16 mouse cellular contexts compared by ENCODE assay signal in genomic region chr9:114716677-114717331, GRCm38 (mm10). TPM values are rescaled to one million over a fixed set of nuclear protein-coding genes. Genes with fewer than 3 reads are reported as not detected.
A peak's percentile ranks its signal among the peaks of the same experiment; 100 is the strongest.
DNase-seq lines count a peak whose midpoint lies in the region; ATAC-seq and TF ChIP-seq lines count a peak whose summit lies in the region.
"Had no signal": no experiment of that assay in that cellular context is flagged by ENCODE, and none has a peak within 500 bp of the region (broad histone marks: within the 10 kb centered on the region; RNA-seq: fewer than 3 reads in every experiment).

No protein-coding gene starts in this region.

- H3K4me2 ChIP-seq in intestine, postnatal 0 days (replicated peaks; ENCODE audit: low read depth) = no peak overlapping the region
- no peak overlapping the region for H3K4me2 ChIP-seq in stomach, postnatal 0 days (replicated peaks; ENCODE audit: low read depth)
- H3K4me2 ChIP-seq: heart, embryonic 13.5 days; hindbrain, embryonic 12.5 days; midbrain, embryonic 15.5 days; neural tube, embryonic 12.5 days had no signal

- no peak for TF ChIP-seq CTCF in intestine, postnatal 0 days (IDR thresholded peaks at IDR 0.05; ENCODE audit: low read depth)
- TF ChIP-seq CTCF in stomach, postnatal 0 days (IDR thresholded peaks at IDR 0.05; ENCODE audit: low read depth) = no peak

- H3K4me3 ChIP-seq in intestine, postnatal 0 days (ENCODE audit: low read depth, low read length) = no peak overlapping the region
- no peak overlapping the region for H3K4me3 ChIP-seq in stomach, postnatal 0 days (ENCODE audit: low read depth, low read length)
- H3K4me3 ChIP-seq: heart, embryonic 13.5 days; hindbrain, embryonic 12.5 days; midbrain, embryonic 15.5 days; neural tube, embryonic 12.5 days had no signal

- no peaks in the 10 kb centered on the region for H3K27me3 ChIP-seq in intestine, postnatal 0 days (replicated peaks; ENCODE audit: control insufficient read depth, insufficient read depth, low read length)
- no peaks in the 10 kb centered on the region for H3K27me3 ChIP-seq in stomach, postnatal 0 days (ENCODE audit: control insufficient read depth, insufficient read depth, low read length)
- H3K27me3 ChIP-seq: heart, embryonic 13.5 days; hindbrain, embryonic 12.5 days; midbrain, embryonic 15.5 days; neural tube, embryonic 12.5 days had no signal

- 66% methylated on average over 18 of the region's 18 CpGs for WGBS in intestine, postnatal 0 days
- 69% methylated on average over 18 of the region's 18 CpGs for WGBS in stomach, postnatal 0 days

- intact Hi-C loops in gastrocnemius, postnatal 14 days (cut with DNase I; ENCODE audit: low total_unique reads) = loop anchor here (2.0 kb wide), 1 partner anchor 34 kb away; no protein-coding TSS in a partner anchor

- H3K4me1 ChIP-seq in intestine, postnatal 0 days (replicated peaks; ENCODE audit: control insufficient read depth, insufficient read depth, low read length) = no peaks in the 10 kb centered on the region
- H3K4me1 ChIP-seq in stomach, postnatal 0 days (replicated peaks; ENCODE audit: control insufficient read depth, insufficient read depth) = no peaks in the 10 kb centered on the region
- H3K4me1 ChIP-seq: heart, embryonic 13.5 days; hindbrain, embryonic 12.5 days; midbrain, embryonic 15.5 days; neural tube, embryonic 12.5 days had no signal

- peaks cover 82% of the 10 kb centered on the region for H3K36me3 ChIP-seq in intestine, postnatal 0 days (ENCODE audit: control insufficient read depth, insufficient read depth)
- H3K36me3 ChIP-seq in stomach, postnatal 0 days (ENCODE audit: control insufficient read depth, insufficient read depth, low read length) = peaks cover 24% of the 10 kb centered on the region; the same call in 1 of the 2 replicates

- TF ChIP-seq EP300 in stomach, postnatal 0 days (optimal IDR thresholded peaks at IDR 0.05) = no peak

- peak overlapping the region; percentile 64 for H3K27ac ChIP-seq in intestine, postnatal 0 days (ENCODE audit: low read depth, low read length)
- H3K27ac ChIP-seq in stomach, postnatal 0 days (replicated peaks) = no peak overlapping the region
- H3K27ac ChIP-seq: heart, embryonic 13.5 days; hindbrain, embryonic 12.5 days; liver, embryonic 14.5 days; midbrain, embryonic 15.5 days; neural tube, embryonic 12.5 days had no signal

- no peaks in the 10 kb centered on the region for H3K9me3 ChIP-seq in intestine, postnatal 0 days (ENCODE audit: control insufficient read depth)
- H3K9me3 ChIP-seq in stomach, postnatal 0 days (ENCODE audit: control insufficient read depth, low read length) = no peaks in the 10 kb centered on the region
- H3K9me3 ChIP-seq: heart, embryonic 13.5 days; hindbrain, embryonic 12.5 days; midbrain, embryonic 15.5 days; neural tube, embryonic 12.5 days had no signal

- no peak overlapping the region for H3K9ac ChIP-seq in intestine, postnatal 0 days (ENCODE audit: low read depth, low read length)
- no peak overlapping the region for H3K9ac ChIP-seq in stomach, postnatal 0 days (ENCODE audit: low read length)
- H3K9ac ChIP-seq: heart, embryonic 13.5 days; hindbrain, embryonic 12.5 days; liver, embryonic 14.5 days; midbrain, embryonic 15.5 days; neural tube, embryonic 12.5 days had no signal

- peak; percentile 87 for ATAC-seq in intestine, postnatal 0 days
- peak; percentile 32; the same call in 1 of the 2 replicates for ATAC-seq in stomach, postnatal 0 days (ENCODE audit: low FRiP score, low TSS enrichment)
- ATAC-seq: forebrain, embryonic 14.5 days; midbrain, embryonic 15.5 days had no signal

- peak; percentile 47 for DNase-seq in lung, postnatal 10 days
- no peak for DNase-seq in lung, postnatal 25 days (ENCODE audit: low spot score)
- peak; percentile 87 for DNase-seq in kidney, postnatal 14 days
- no peak for DNase-seq in stomach, postnatal 0 days (ENCODE audit: low spot score)
- DNase-seq in urinary bladder, adult 18-20 months (ENCODE audit: low spot score in 2 of 2) = no peak
- DNase-seq in cerebellum, adult 8-10 months = no peak
- DNase-seq in gastrocnemius, postnatal 14 days = no peak
- DNase-seq: adrenal gland, postnatal 25 days; gastrocnemius, postnatal 36 days had no signal

RNA-seq across cellular contexts. Expression of gene Cmtm6, which starts 14.1 kb away (rescaled TPM):
- 87.8 and 98.2 TPM in 2 replicates for polyA plus RNA-seq in intestine, postnatal 0 days (2015; fragmentation: Nextera tagmentation; extraction: Ambion mirVana)
- 50.9 and 53.9 TPM in 2 replicates for polyA plus RNA-seq in stomach, postnatal 0 days (2015; fragmentation: Nextera tagmentation; extraction: Ambion mirVana)
- 10 to 100 TPM; 11.2 to 14.2 TPM for total RNA-seq in gastrocnemius, postnatal 14 days (2021)

RNA-seq across cellular contexts. Expression of gene Dync1li1, which starts 28.2 kb away (rescaled TPM):
- polyA plus RNA-seq in intestine, postnatal 0 days (2015; fragmentation: Nextera tagmentation; extraction: Ambion mirVana) = 39.3 and 40.0 TPM in 2 replicates
- 35.7 TPM in 2 replicates for polyA plus RNA-seq in stomach, postnatal 0 days (2015; fragmentation: Nextera tagmentation; extraction: Ambion mirVana)
- 10 to 100 TPM; 31.3 to 34.1 TPM for total RNA-seq in gastrocnemius, postnatal 14 days (2021)

Comparison
In these comparisons a context has a peak if more than half of its experiments do, and no peak if none do; other contexts are left out.
1. DNase-seq: peak in lung, postnatal 10 days (single experiment) and kidney, postnatal 14 days (single experiment); none in lung, postnatal 25 days (single experiment), stomach, postnatal 0 days (single experiment), urinary bladder, adult 18-20 months (0 of 2), cerebellum, adult 8-10 months (single experiment) and gastrocnemius, postnatal 14 days (single experiment).